Mouse (Mus musculus): ENCODE measurements around the gene 4931422A03Rik.

The 4931422A03Rik gene

DNA sequence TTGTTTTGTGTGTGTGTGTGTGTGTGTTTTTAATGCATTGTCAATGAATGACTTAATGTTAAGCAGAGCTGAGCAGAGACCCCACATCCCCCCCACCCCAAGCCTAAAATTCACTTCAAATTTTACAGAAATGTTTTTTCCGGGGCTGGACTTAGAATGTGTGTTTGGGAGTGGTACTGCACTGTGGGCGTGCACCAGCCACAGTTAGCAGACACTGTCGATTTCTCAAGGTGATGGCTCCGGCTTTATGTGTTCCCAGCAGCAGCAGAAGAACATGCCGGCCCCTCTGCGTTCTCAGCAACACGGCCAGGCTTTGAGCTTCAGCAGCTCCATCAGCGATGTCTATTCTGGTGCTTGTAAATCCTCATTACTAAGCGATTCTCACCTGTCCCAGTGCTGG, 95.7 kb downstream of the 4931422A03Rik start:
- no peak for DNase-seq

- DNase-seq, result no peak
These were observed 96.1 kb downstream of the 4931422A03Rik start for GRCm38 (mm10) chr2:103932025-103932424.

DNA sequence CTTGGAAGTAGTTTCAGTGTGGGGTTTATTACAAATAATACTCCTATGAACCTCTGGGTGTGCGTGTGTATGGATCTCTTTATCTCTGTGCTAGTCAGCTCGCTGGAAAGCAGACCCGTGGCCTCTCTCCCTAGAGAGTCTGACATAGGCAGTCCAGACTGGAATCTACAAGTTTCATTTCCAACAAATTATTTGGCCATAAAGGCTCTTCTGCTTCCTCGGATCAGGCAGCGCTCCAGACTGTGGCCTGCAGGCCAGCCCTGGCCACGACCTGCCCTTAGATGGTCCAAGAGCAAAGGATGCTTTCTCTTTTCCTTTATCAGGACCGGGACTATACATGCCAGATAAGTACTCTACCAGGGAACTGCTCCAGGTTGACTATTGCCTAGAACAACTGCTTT, 96.7 kb downstream of the 4931422A03Rik start:
- no peak for DNase-seq

DNA sequence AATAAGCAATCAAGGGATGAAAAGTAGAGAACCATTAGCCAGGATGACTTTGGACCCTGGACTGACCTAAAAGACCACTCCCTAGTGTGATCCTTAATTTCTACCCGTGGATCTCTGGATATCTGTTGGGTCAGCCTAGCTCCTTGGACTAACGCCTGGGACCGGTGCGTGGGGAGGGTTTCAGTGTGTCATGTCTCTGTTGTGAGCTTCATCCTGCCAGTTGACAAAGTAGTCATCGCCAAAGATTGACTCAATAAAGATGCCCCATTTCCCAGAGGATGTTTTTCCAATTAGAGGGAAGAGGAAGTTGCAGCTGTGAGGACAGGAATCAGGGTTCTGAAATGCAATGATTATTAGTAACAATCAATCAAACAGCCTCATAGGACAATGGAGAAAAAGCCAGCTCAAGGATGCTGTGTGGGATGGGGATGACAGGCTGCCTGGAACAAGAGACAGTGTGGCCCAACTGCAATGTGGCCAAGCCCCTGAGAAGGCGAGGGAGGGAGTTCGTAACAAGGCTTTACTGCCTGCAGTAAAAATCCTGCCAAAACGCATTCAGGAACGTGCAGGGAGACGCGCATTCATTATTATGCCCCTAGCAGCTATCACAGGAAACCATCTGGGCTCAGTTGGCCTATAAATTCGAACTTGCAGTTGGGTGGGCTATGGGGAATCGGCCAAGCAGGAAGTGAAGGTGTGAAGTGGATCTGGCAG, 97.7 kb downstream of the 4931422A03Rik start:
- no peak for DNase-seq

DNA sequence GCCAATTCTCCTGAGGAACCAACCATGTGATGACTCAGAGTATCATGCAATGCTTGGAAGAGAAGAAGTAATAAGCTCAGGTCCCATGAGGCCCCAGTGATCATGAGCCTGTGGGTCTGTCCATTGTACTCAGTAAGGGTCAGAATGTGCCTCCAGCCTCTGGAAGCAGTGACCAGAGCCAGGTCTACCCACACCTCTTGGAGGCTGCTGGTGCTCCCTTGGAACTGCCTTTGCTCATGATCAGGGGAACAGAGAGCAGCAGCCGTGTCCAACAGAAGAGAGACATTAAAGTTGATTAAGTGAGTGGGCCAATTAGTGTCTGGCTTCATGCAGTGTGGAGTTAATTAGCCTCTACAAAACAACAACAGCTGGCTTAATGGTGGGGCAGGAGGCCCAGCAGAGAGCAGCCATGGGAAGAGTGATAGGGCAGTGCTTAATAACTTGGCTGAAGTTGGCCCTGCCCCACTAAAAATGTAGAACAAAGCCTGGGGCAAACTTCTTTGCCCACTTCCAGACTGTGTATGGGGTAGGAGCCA, 100.5 kb downstream of the 4931422A03Rik start:
- no peak for DNase-seq

- no peak for DNase-seq
These were observed 101.5 kb downstream of the 4931422A03Rik start for GRCm38 (mm10) chr2:103926586-103927113.

- DNase-seq, result no peak
These were observed 108.7 kb downstream of the 4931422A03Rik start for GRCm38 (mm10) chr2:103919488-103919887.

DNA sequence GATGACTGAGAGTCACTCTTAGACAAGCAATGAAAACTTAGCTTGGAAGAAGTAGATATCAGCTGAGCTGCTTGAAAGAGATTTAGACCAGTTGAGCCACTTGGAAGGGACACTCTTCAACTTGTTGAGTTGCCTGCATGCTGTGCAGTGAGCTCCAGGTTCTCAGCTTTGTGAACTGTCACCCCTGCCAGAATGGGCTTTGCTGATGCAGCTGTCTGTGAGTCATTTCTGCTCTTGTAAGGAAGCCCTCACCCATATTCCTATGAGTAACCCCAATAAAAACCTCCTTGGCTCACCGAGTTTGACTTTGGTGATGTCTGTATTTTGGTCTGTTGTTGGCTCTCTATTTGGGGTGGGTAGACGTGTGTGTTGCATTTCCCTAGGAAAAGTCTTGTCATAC, 109.8 kb downstream of the 4931422A03Rik start:
- no peak for DNase-seq

- DNase-seq, result no peak
These were observed 110.8 kb downstream of the 4931422A03Rik start for GRCm38 (mm10) chr2:103917375-103917774.
